In genomic region chr2:59547369-59548099, GRCm38 (mm10) we compare ENCODE assay signal across 29 mouse cellular contexts.
DNase-seq lines count a peak whose midpoint lies in the region; ATAC-seq and TF ChIP-seq lines count a peak whose summit lies in the region.
"Had no signal": no experiment of that assay in that cellular context is flagged by ENCODE, and none has a peak within 500 bp of the region (broad histone marks: within the 10 kb centered on the region; RNA-seq: fewer than 3 reads in every experiment).

No protein-coding gene starts in this region.

- TF ChIP-seq EP300 in liver, postnatal 0 days (IDR thresholded peaks at IDR 0.05; ENCODE audit: low read depth): peak; percentile 40; the same call in 1 of the 2 replicates

- peak; percentile 89 for ATAC-seq in liver, embryonic 11.5 days (replicated peaks; ENCODE audit: low FRiP score)
- ATAC-seq in liver, embryonic 12.5 days: peak; percentile 81
- ATAC-seq in liver, postnatal 0 days: no peak
- ATAC-seq in kidney, embryonic 14.5 days (ENCODE audit: low FRiP score, low TSS enrichment): no peak
- ATAC-seq: forebrain, embryonic 14.5 days; Patski had no signal

- H3K36me3 ChIP-seq in liver, embryonic 11.5 days (ENCODE audit: control insufficient read depth, insufficient read depth, low read length): no peaks in the 10 kb centered on the region
- no peaks in the 10 kb centered on the region for H3K36me3 ChIP-seq in liver, embryonic 12.5 days
- no peaks in the 10 kb centered on the region for H3K36me3 ChIP-seq in liver, postnatal 0 days (replicated peaks; ENCODE audit: insufficient read depth, low read length)
- no peaks in the 10 kb centered on the region for H3K36me3 ChIP-seq in thymus, adult 2 months (ENCODE audit: control insufficient read depth, insufficient read depth, low read length)
- H3K36me3 ChIP-seq in kidney, embryonic 14.5 days (ENCODE audit: control insufficient read depth, insufficient read depth, low read length): no peaks in the 10 kb centered on the region
- H3K36me3 ChIP-seq: G1E; heart, embryonic 10.5 days; heart, embryonic 15.5 days; hindbrain, embryonic 13.5 days; stomach, embryonic 15.5 days had no signal

- no peak for TF ChIP-seq POLR2A in thymus, adult 2 months (IDR thresholded peaks at IDR 0.05; ENCODE audit: control insufficient read depth, extremely low read depth, insufficient read depth, low read length, poor library complexity)

- no peak overlapping the region for H3K9ac ChIP-seq in liver, embryonic 11.5 days (ENCODE audit: low read depth, low read length)
- no peak overlapping the region for H3K9ac ChIP-seq in liver, embryonic 12.5 days
- no peak overlapping the region for H3K9ac ChIP-seq in liver, postnatal 0 days (replicated peaks)
- H3K9ac ChIP-seq in kidney, embryonic 14.5 days (ENCODE audit: low read depth, low read length): no peak overlapping the region
- H3K9ac ChIP-seq: heart, embryonic 15.5 days; hindbrain, embryonic 13.5 days; lung, embryonic 14.5 days; stomach, embryonic 15.5 days had no signal

- TF ChIP-seq CTCF in liver, postnatal 0 days (IDR thresholded peaks at IDR 0.05; ENCODE audit: low read depth): no peak
- TF ChIP-seq CTCF in thymus, adult 2 months (IDR thresholded peaks at IDR 0.05; ENCODE audit: borderline replicate concordance, control insufficient read depth, extremely low read depth, insufficient read depth, low read length, poor library complexity): no peak

- DNase-seq in liver, embryonic 11.5 days (ENCODE audit: low spot score): no peak
- DNase-seq in liver: no peak
- DNase-seq in liver, postnatal 0 days: no peak
- no peak for DNase-seq in thymus, adult 2 months
- DNase-seq in adrenal gland, postnatal 36 days: no peak
- DNase-seq: adrenal gland, postnatal 14 days; cerebellum, adult 2 months; cerebellum, postnatal 25 days; gastrocnemius, postnatal 14 days; kidney, adult 18-20 months; kidney, postnatal 36 days; layer of hippocampus, postnatal 36 days; left cerebral cortex, postnatal 4 days; lung, embryonic 14.5 days; lung, postnatal 36 days; midbrain, embryonic 14.5 days; right cerebral cortex, postnatal 25 days; thymus, postnatal 14 days had no signal

- H3K4me1 ChIP-seq in liver, embryonic 11.5 days (replicated peaks; ENCODE audit: control insufficient read depth, insufficient read depth, low read length): peaks cover 3% of the 10 kb centered on the region; the same call in 1 of the 2 replicates
- H3K4me1 ChIP-seq in liver, embryonic 12.5 days: peaks cover 17% of the 10 kb centered on the region
- H3K4me1 ChIP-seq in liver, postnatal 0 days (ENCODE audit: insufficient read depth): no peaks in the 10 kb centered on the region
- no peaks in the 10 kb centered on the region for H3K4me1 ChIP-seq in thymus, adult 2 months (replicated peaks; ENCODE audit: control insufficient read depth, insufficient read depth, low read length)
- peaks cover 9% of the 10 kb centered on the region; the same call in 1 of the 2 replicates for H3K4me1 ChIP-seq in kidney, embryonic 14.5 days (ENCODE audit: control insufficient read depth, insufficient read depth, low read length)
- H3K4me1 ChIP-seq: megakaryocyte, embryonic 14.5 days had no signal

- 0 out of 2 replicates have a peak overlapping the region, but pooled peaks have one; percentile 6 for H3K4me2 ChIP-seq in liver, embryonic 11.5 days
- H3K4me2 ChIP-seq in liver, embryonic 12.5 days: peak overlapping the region; percentile 19; the same call in 1 of the 2 replicates
- H3K4me2 ChIP-seq in liver, postnatal 0 days (ENCODE audit: low read depth, low read length): no peak overlapping the region
- no peak overlapping the region for H3K4me2 ChIP-seq in kidney, embryonic 14.5 days (replicated peaks; ENCODE audit: low read depth, low read length)
- H3K4me2 ChIP-seq: heart, embryonic 15.5 days; hindbrain, embryonic 13.5 days; lung, embryonic 14.5 days; stomach, embryonic 15.5 days had no signal

- 64% methylated on average over 8 of the region's 8 CpGs for WGBS in liver, embryonic 11.5 days
- whole genome bisulfite sequencing in liver, embryonic 12.5 days (ENCODE audit: insufficient replicate concordance): 44% methylated on average over 8 of the region's 8 CpGs
- WGBS in liver, postnatal 0 days (ENCODE audit: insufficient replicate concordance): 58% methylated on average over 8 of the region's 8 CpGs
- WGBS in thymus, adult 2 months: 97% methylated on average over 8 of the region's 8 CpGs
- 96% methylated on average over 8 of the region's 8 CpGs for WGBS in kidney, embryonic 14.5 days

- no peak overlapping the region; the same call in 1 of the 2 replicates for H3K27ac ChIP-seq in liver, embryonic 11.5 days (ENCODE audit: low read depth, low read length)
- H3K27ac ChIP-seq in liver, embryonic 12.5 days: no peak overlapping the region
- no peak overlapping the region for H3K27ac ChIP-seq in liver, postnatal 0 days (ENCODE audit: low read depth)
- H3K27ac ChIP-seq in thymus, adult 2 months (ENCODE audit: control insufficient read depth, insufficient read depth, low read length): no peak overlapping the region
- H3K27ac ChIP-seq in kidney, embryonic 14.5 days (ENCODE audit: low read depth, low read length): no peak overlapping the region
- H3K27ac ChIP-seq: heart, embryonic 10.5 days; heart, embryonic 15.5 days; hindbrain, embryonic 13.5 days; layer of hippocampus, adult 2 months; stomach, embryonic 15.5 days had no signal

- no peaks in the 10 kb centered on the region for H3K9me3 ChIP-seq in liver, embryonic 11.5 days (ENCODE audit: control insufficient read depth, low read length)
- H3K9me3 ChIP-seq in liver, embryonic 12.5 days (replicated peaks): no peaks in the 10 kb centered on the region
- H3K9me3 ChIP-seq in liver, postnatal 0 days (ENCODE audit: low read length): no peaks in the 10 kb centered on the region
- H3K9me3 ChIP-seq in kidney, embryonic 14.5 days (ENCODE audit: control insufficient read depth, low read length): no peaks in the 10 kb centered on the region
- H3K9me3 ChIP-seq: G1E; heart, embryonic 10.5 days; heart, embryonic 15.5 days; hindbrain, embryonic 13.5 days; stomach, embryonic 15.5 days had no signal

- no peaks in the 10 kb centered on the region for H3K27me3 ChIP-seq in liver, embryonic 11.5 days (replicated peaks; ENCODE audit: control insufficient read depth, insufficient read depth, low read length)
- no peaks in the 10 kb centered on the region for H3K27me3 ChIP-seq in liver, embryonic 12.5 days (replicated peaks)
- no peaks in the 10 kb centered on the region for H3K27me3 ChIP-seq in liver, postnatal 0 days (ENCODE audit: insufficient read depth, low read length)
- H3K27me3 ChIP-seq in thymus, adult 2 months (ENCODE audit: control insufficient read depth, insufficient read depth, low read length): no peaks in the 10 kb centered on the region
- no peaks in the 10 kb centered on the region for H3K27me3 ChIP-seq in kidney, embryonic 14.5 days (ENCODE audit: control insufficient read depth, insufficient read depth, low read length)
- H3K27me3 ChIP-seq: heart, embryonic 15.5 days; hindbrain, embryonic 13.5 days; Patski; stomach, embryonic 15.5 days had no signal

- H3K4me3 ChIP-seq in liver, embryonic 11.5 days (ENCODE audit: low read depth, low read length): no peak overlapping the region
- no peak overlapping the region for H3K4me3 ChIP-seq in liver, embryonic 12.5 days
- no peak overlapping the region for H3K4me3 ChIP-seq in liver, postnatal 0 days (ENCODE audit: low read depth, low read length)
- no peak overlapping the region for H3K4me3 ChIP-seq in thymus, adult 2 months (ENCODE audit: control insufficient read depth, insufficient read depth, low read length)
- no peak overlapping the region for H3K4me3 ChIP-seq in kidney, embryonic 14.5 days (ENCODE audit: low read length)
- H3K4me3 ChIP-seq: heart, embryonic 10.5 days; heart, embryonic 15.5 days; hindbrain, embryonic 13.5 days; layer of hippocampus, adult 2 months; megakaryocyte, embryonic 14.5 days; stomach, embryonic 15.5 days had no signal

Comparison
In these comparisons a context has a peak if more than half of its experiments do, and no peak if none do; other contexts are left out.
1. ATAC-seq: peak in liver, embryonic 11.5 days (single experiment) and liver, embryonic 12.5 days (single experiment); none in liver, postnatal 0 days (single experiment) and kidney, embryonic 14.5 days (single experiment).
2. H3K4me2 ChIP-seq: peak in liver, embryonic 11.5 days (single experiment) and liver, embryonic 12.5 days (single experiment); none in liver, postnatal 0 days (single experiment) and kidney, embryonic 14.5 days (single experiment).